Mouse (Mus musculus) ES-E14 (cell line): ENCODE measurements around the gene Pcolce.

Source experiments
- CHD2 ChIP-seq: IDR thresholded peaks from 2 replicates; pipeline ENCODE4 v1.6.1; 2014; ENCODE audit warnings: mild to moderate bottlenecking, low read depth, low read length, inconsistent platforms
- HCFC1 ChIP-seq: IDR thresholded peaks from 2 replicates; pipeline ENCODE4 v1.6.1; 2012; ENCODE audit warnings: low read length, inconsistent platforms, borderline replicate concordance; ENCODE audit not compliant: insufficient read depth
- MAFK ChIP-seq: IDR thresholded peaks from 2 replicates; pipeline ENCODE4 v1.6.1; 2014; ENCODE audit warnings: mild to moderate bottlenecking, low read depth, low read length, inconsistent platforms; ENCODE audit not compliant: insufficient read depth
- ZC3H11A ChIP-seq: IDR thresholded peaks from 2 replicates; pipeline ENCODE4 v1.6.1; 2012; ENCODE audit warnings: low read depth, mild to moderate bottlenecking, inconsistent platforms, low read length, borderline replicate concordance
- ZNF384 ChIP-seq: IDR thresholded peaks from 2 replicates; pipeline ENCODE4 v1.6.1; 2012; ENCODE audit warnings: low read depth, low read length, inconsistent platforms

DNA sequence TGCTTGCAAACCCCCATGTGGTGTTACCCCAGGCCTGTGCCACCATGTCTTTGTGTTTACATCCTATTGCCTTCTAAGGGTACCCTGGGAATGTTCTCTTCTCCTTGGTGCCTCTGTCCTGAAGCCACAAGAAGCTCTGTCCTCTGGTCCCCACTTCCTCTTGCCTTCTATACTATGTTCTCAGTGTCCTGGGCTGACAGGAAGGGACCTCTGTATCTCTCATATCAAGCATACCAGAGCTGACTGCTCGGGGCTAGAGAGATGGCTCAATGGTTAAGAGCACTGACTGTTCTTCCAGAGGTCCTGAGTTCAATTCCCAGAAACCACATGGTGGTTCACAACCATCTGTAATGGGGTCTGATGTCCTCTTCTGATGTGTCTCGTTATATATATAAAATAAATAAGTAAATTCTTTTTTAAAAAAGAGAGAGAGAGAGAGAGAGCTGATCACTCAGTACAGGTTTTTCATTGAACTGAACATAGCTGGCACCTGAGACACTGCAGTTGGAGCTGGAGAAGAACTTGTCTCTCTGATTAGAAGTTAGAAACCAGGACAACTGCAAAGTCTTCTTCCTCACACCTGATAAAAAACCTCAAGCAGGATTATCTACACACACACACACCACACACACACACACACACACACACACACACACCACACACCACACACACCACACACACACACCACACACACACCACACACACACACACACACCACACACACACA is 15.3 kb downstream of the Pcolce start:
- no peak for TF ChIP-seq HCFC1
- no peak for TF ChIP-seq CHD2
- TF ChIP-seq MAFK, result no peak
- no peak for TF ChIP-seq ZNF384
- no peak for TF ChIP-seq ZC3H11A
